Comparison of ENCODE assay signal across 12 mouse cellular contexts in genomic region chr12:39493114-39493513, GRCm38 (mm10).
DNase-seq lines count a peak whose midpoint lies in the region.
"Had no signal": no experiment of that assay in that cellular context is flagged by ENCODE, and none has a peak within 500 bp of the region (broad histone marks: within the 10 kb centered on the region; RNA-seq: fewer than 3 reads in every experiment).

No protein-coding gene starts in this region.

- DNase-seq in layer of hippocampus, adult 11-12 months (ENCODE audit: low spot score): peak; percentile 36
- no peak for DNase-seq in layer of hippocampus, postnatal 25 days (ENCODE audit: extremely low spot score in 1 of 2, low spot score in 1 of 2)
- peak; percentile 86 for DNase-seq in cerebellum, adult 11-12 months
- peak; percentile 84 to 86 for DNase-seq in cerebellum, postnatal 25 days
- DNase-seq in right cerebral cortex, adult 2 months (ENCODE audit: low spot score in 2 of 2): peak; percentile 22 to 35
- no peak for DNase-seq in gastrocnemius, postnatal 4 days (ENCODE audit: low spot score in 2 of 2)
- no peak for DNase-seq in kidney, adult 8-10 months
- DNase-seq in urinary bladder, postnatal 4 days (ENCODE audit: low spot score in 2 of 2): no peak
- DNase-seq: gastrocnemius, postnatal 14 days; kidney, adult 11 months; liver; thymus, postnatal 25 days had no signal

Comparison
In these comparisons a context has a peak if more than half of its experiments do, and no peak if none do; other contexts are left out.
1. DNase-seq: peak in layer of hippocampus, adult 11-12 months (single experiment), cerebellum, adult 11-12 months (single experiment), cerebellum, postnatal 25 days (2 of 2) and right cerebral cortex, adult 2 months (2 of 2); none in layer of hippocampus, postnatal 25 days (0 of 2), gastrocnemius, postnatal 4 days (0 of 2), kidney, adult 8-10 months (0 of 2) and urinary bladder, postnatal 4 days (0 of 2).